Mouse (Mus musculus) kidney, embryonic 16.5 days (tissue): Measurements from ENCODE around the gene Ptgds. TPM values are rescaled to one million over a fixed set of nuclear protein-coding genes. Genes with fewer than 3 reads are reported as not detected.

ENCODE experiments used
- ATAC-seq: fragments of 200-750 bp; cut with Nextera tagmentation; 2 replicates; pipeline ENCODE4 v1.8.0; 2017; ENCODE audit warnings: moderate TSS enrichment; ENCODE audit not compliant: low FRiP score, low TSS enrichment
- H3K27ac ChIP-seq: fragments of 300-500 bp; sonication (generic); 2 replicates; pipeline ENCODE4 v1.5.1; 2014; ENCODE audit warnings: low read length
- H3K27me3 ChIP-seq: fragments of 300-500 bp; sonication (generic); 2 replicates; pipeline ENCODE4 v1.6.1; 2014; ENCODE audit warnings: low read length, control low read depth, mixed read lengths; ENCODE audit not compliant: insufficient read depth
- H3K36me3 ChIP-seq: fragments of 300-500 bp; sonication (generic); 2 replicates; pipeline ENCODE4 v1.6.1; 2014; ENCODE audit warnings: low read length, control low read depth, mixed read lengths; ENCODE audit not compliant: insufficient read depth
- H3K4me1 ChIP-seq: fragments of 300-500 bp; sonication (generic); 2 replicates; pipeline ENCODE4 v1.6.1; 2014; ENCODE audit warnings: low read length, control low read depth, mixed read lengths; ENCODE audit not compliant: insufficient read depth
- H3K4me2 ChIP-seq: fragments of 300-500 bp; sonication (generic); replicated peaks from 2 replicates; pipeline ENCODE4 v1.6.1; 2014; ENCODE audit warnings: low read depth, low read length
- H3K4me3 ChIP-seq: fragments of 300-500 bp; sonication (generic); 2 replicates; pipeline ENCODE4 v1.5.1; 2014; ENCODE audit warnings: mild to moderate bottlenecking, low read length
- H3K9ac ChIP-seq: fragments of 300-500 bp; sonication (generic); replicated peaks from 2 replicates; pipeline ENCODE4 v1.6.1; 2014; ENCODE audit warnings: low read length
- H3K9me3 ChIP-seq: fragments of 300-500 bp; sonication (generic); 2 replicates; pipeline ENCODE4 v1.6.1; 2016; ENCODE audit warnings: low read length, control low read depth
- WGBS: fragments of 180-500 bp; shearing (Covaris S2); extraction: QIAGEN DNeasy Blood & Tissue Kit; methylation state at CpG from one replicate; pipeline ENCODE4 v1.1.7; 2014; 5-methylcytosine and 5-hydroxymethylcytosine counted together
- polyA plus RNA-seq: library from polyadenylated mRNA; unstranded; fragments of >200 nt; fragmentation: Nextera tagmentation; extraction: Ambion mirVana; gene quantifications from 2 replicates; pipeline ENCODE4 v1.2.1, GENCODE M21; 2015

Ptgds gene
- polyA plus RNA-seq, 1 experiment from 2014 or later: 4.7 TPM

DNA sequence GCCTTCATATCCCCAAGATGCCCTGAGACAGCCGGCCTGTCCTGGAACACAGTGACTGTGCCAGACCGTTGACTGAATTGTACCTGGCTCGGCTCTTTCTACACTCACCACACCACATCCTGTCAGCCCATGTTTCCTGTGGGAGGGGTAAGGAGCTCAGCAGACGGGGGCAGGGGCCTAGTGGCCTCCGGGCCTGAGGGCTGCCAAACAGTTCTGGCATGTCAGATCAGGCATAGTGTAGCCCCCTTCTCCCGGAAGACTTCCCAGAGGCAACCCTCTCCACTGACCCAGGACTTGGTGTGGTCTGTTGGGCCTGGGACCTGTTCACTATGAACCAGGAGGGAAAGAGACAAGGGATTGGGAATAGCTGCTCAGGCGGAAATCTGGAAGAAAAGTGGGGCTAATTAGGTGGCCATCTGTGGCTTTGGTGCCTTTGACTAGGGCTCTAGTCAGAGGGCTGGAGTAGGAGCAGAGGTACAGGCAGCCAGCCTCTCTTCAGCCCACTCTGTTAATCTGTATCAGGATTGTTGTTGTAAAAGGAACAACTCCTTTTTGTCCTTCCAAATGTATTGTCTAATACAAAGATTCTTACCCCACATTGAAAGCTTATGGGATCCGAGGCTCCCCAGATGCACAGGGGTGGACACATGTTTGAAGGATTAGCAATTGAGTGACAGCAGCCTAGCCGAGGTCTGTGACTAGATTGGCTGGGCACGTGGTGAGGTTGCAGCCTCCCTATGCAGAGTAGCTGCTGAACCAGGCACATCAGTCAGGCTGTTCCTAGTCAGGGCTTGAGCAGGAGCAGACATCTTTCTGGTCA is 3.8 kb downstream of the Ptgds start:
- Histone ChIP-seq H3K4me2 (no peak overlapping the region), H3K4me1 (peaks cover 13% of the 10 kb centered on the region), H3K9ac (no peak overlapping the region), H3K27me3 (no peaks in the 10 kb centered on the region), H3K36me3 (no peaks in the 10 kb centered on the region), H3K9me3 (no peaks in the 10 kb centered on the region), H3K4me3 (no peak overlapping the region), H3K27ac (no peak overlapping the region)
- 44% methylated on average over 10 of the region's 10 CpGs for WGBS
- no peak for ATAC-seq

GRCm38 (mm10) chr2:25465256-25465655 is 4.6 kb downstream of the Ptgds start:
- no peak for ATAC-seq
- no peaks in the 10 kb centered on the region for H3K27me3 ChIP-seq
- no peak overlapping the region for H3K9ac ChIP-seq
- H3K4me3 ChIP-seq: no peak overlapping the region
- H3K4me1 ChIP-seq: peaks cover 15% of the 10 kb centered on the region
- 76% methylated on average over 2 of the region's 2 CpGs for whole genome bisulfite sequencing
- H3K27ac ChIP-seq: no peak overlapping the region
- no peak overlapping the region for H3K4me2 ChIP-seq
- no peaks in the 10 kb centered on the region for H3K9me3 ChIP-seq
- no peaks in the 10 kb centered on the region for H3K36me3 ChIP-seq

- no peak overlapping the region for H3K4me2 ChIP-seq
- H3K4me3 ChIP-seq: no peak overlapping the region
- no peaks in the 10 kb centered on the region for H3K36me3 ChIP-seq
- no peak overlapping the region for H3K9ac ChIP-seq
- WGBS: 86% methylated on average over 3 of the region's 3 CpGs
- no peak overlapping the region for H3K27ac ChIP-seq
- H3K4me1 ChIP-seq: peaks cover 20% of the 10 kb centered on the region
- no peak for ATAC-seq
- no peaks in the 10 kb centered on the region for H3K27me3 ChIP-seq
- H3K9me3 ChIP-seq: no peaks in the 10 kb centered on the region
Observed at GRCm38 (mm10) chr2:25463630-25464029, 6.2 kb downstream of the Ptgds start.

GRCm38 (mm10) chr2:25461407-25461806 is 8.4 kb downstream of the Ptgds start:
- Histone ChIP-seq H3K9ac (peak overlapping the region; percentile 85), H3K27me3 (no peaks in the 10 kb centered on the region), H3K9me3 (no peaks in the 10 kb centered on the region), H3K27ac (peak overlapping the region; percentile 76; the same call in 1 of the 2 replicates), H3K4me1 (peaks cover 17% of the 10 kb centered on the region), H3K4me3 (peak overlapping the region; percentile 85), H3K36me3 (no peaks in the 10 kb centered on the region), H3K4me2 (peak overlapping the region; percentile 87)
- ATAC-seq: no peak
- 21% methylated on average over 3 of the region's 3 CpGs for WGBS

DNA sequence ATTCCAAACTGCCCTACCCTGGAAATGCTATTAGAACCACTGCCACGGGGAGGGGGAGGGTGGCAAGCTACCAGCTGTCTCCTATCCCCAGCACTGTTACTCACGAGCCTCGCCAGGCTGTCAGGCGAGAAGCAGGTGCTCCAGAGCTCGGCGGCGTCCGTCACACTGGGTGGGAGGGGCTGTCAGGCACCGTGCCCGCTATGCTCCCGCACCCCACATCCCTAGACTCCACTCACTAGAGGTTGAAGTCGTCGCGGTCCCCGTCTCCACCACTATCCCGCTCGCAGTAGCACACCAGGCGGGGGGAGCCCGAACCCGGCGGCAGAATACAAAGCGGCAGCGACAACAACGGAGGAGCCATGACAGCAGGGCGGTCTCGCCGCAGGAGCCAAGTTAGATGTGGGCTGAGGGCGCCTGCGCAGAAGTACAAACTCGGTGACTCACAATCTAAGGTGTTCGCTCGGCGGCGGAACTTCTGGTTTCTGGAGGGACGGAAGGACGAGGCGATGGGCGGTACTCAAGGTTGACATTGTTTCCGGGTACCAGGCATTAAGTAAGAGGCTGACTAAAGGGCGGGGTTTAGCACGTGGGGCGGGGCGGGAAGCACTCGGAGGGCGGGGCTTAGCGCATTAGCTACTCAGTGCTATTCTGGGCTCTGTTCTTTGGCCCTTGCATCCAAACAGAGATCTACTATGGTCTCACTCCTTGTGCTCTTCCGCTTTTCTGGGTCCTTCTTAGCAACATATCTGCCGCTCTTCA is 9.1 kb downstream of the Ptgds start, which contains the start of gene Paxx:
TSS of gene Paxx (minus strand) at position 544 of the 759 bp plus-strand sequence.
- no peaks in the 10 kb centered on the region for H3K9me3 ChIP-seq
- H3K27me3 ChIP-seq: no peaks in the 10 kb centered on the region
- peaks cover 15% of the 10 kb centered on the region for H3K4me1 ChIP-seq
- peak within 1 kb of the TSS; percentile 85 for H3K9ac ChIP-seq
- ATAC-seq: peak; percentile 94
- H3K4me3 ChIP-seq: peak within 1 kb of the TSS; percentile 85
- under 1% methylated on average over 48 of the region's 48 CpGs for WGBS
- H3K4me2 ChIP-seq: peak within 1 kb of the TSS; percentile 87
- peak within 1 kb of the TSS; percentile 90 for H3K27ac ChIP-seq
- no peaks in the 10 kb centered on the region for H3K36me3 ChIP-seq

DNA sequence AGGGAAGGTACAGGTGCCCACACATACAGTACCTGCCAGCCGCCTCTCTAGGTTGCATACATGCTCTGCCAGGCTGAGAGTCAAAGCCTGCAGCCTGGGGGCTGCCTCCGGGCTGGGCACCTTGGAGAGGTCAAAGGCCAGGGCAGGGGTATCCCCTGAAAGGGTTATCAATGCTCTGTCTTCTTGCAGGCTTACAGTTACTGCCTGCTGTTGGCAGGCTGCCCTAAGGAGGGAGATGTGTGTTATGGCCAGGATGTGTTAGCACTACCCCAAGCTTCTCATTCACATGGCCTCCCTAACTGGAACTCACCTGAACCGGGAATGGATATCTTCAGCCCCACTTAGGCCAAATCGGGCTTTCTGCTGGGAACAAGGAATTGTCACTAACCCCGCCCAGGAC is 9.7 kb downstream of the Ptgds start:
- WGBS: 33% methylated on average over 5 of the region's 5 CpGs
- Histone ChIP-seq H3K9ac (peak overlapping the region; percentile 85), H3K27me3 (no peaks in the 10 kb centered on the region), H3K27ac (peak overlapping the region; percentile 90), H3K4me3 (peak overlapping the region; percentile 85), H3K36me3 (no peaks in the 10 kb centered on the region), H3K9me3 (no peaks in the 10 kb centered on the region), H3K4me2 (peak overlapping the region; percentile 87), H3K4me1 (peaks cover 13% of the 10 kb centered on the region)
- peak; percentile 4; the same call in 1 of the 2 replicates for ATAC-seq

DNA sequence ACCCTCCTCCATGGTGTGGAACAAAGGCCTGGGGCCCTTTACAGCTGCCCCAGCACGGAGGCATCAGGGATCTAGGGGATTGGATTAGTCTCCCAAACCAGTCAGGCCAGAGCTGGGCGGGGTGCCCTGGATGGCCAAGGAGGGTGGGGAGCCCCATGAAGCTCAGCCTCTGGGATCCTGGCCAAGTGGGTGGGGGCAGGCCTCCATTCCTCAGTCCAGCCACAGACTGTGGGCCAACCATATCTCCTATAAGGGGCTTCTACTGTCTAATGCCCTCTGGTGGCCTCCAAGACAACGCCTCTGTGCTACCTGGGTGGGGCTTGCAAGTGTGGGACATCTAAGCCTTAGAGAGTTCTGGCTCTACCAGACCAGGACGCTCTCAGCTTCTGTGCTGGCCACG is 10.9 kb downstream of the Ptgds start:
- H3K9ac ChIP-seq: no peak overlapping the region
- no peak overlapping the region for H3K4me2 ChIP-seq
- 73% methylated on average over 5 of the region's 5 CpGs for WGBS
- H3K36me3 ChIP-seq: no peaks in the 10 kb centered on the region
- no peak for ATAC-seq
- H3K27ac ChIP-seq: no peak overlapping the region
- H3K4me3 ChIP-seq: no peak overlapping the region
- H3K9me3 ChIP-seq: no peaks in the 10 kb centered on the region
- no peaks in the 10 kb centered on the region for H3K27me3 ChIP-seq
- peaks cover 13% of the 10 kb centered on the region for H3K4me1 ChIP-seq

- H3K27ac ChIP-seq: no peak overlapping the region
- no peak for ATAC-seq
- H3K4me2 ChIP-seq: no peak overlapping the region
- no peak overlapping the region for H3K9ac ChIP-seq
- no peak overlapping the region for H3K4me3 ChIP-seq
- H3K36me3 ChIP-seq: no peaks in the 10 kb centered on the region
- no peaks in the 10 kb centered on the region for H3K27me3 ChIP-seq
- 82% methylated on average over 9 of the region's 9 CpGs for WGBS
- no peaks in the 10 kb centered on the region for H3K9me3 ChIP-seq
- peaks cover 13% of the 10 kb centered on the region for H3K4me1 ChIP-seq
Observed at GRCm38 (mm10) chr2:25457022-25457896, 12.6 kb downstream of the Ptgds start.

DNA sequence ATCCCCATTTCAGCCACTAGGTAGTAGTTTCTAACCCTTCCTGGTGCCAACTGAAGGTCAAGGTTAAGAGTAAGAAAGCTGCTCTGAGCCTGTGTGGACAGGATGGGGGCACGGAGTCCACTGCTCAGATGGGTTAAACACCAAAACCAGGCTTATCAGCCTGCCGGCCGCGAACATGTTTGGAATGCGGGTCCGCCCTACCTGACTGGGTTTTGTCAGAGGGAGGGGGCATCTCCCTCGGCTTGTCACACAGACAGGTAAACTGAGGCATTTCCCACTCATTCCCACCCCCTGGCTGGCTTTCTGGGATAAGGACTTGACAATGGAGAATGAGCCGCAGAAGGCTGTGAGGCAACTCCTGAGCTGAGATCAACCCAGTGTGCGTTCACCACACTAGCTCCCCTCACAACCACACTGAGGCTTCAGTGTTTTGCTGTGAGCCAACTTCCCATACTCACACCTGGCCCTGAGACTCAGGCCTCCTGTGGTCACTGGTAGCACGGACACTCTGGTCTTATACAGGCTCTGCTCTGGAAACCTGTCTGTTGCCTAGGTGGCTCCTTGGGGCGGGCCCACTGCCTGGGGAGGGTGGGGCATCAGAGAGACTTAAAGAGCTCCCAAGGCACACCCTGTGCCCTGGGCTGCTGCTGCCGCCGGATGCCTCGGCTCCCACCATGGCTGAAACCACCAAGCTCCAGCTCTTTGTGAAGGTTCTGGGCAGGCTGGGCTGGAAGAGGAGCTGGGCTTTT is 13.5 kb downstream of the Ptgds start, which contains the start of gene Clic3:
TSS of gene Clic3 (plus strand) at position 634 of the 749 bp plus-strand sequence.
- Histone ChIP-seq H3K9me3 (no peaks in the 10 kb centered on the region), H3K4me2 (no peak within 1 kb of the TSS), H3K27ac (no peak within 1 kb of the TSS), H3K9ac (peak within 1 kb of the TSS; percentile 11; the same call in 1 of the 2 replicates), H3K27me3 (no peaks in the 10 kb centered on the region), H3K4me3 (no peak within 1 kb of the TSS), H3K36me3 (no peaks in the 10 kb centered on the region), H3K4me1 (peaks cover 11% of the 10 kb centered on the region)
- no peak for ATAC-seq
- WGBS: 64% methylated on average over 14 of the region's 14 CpGs
